Mouse (Mus musculus): ENCODE results near the gene Gm10722. TPM values are rescaled to one million over a fixed set of nuclear protein-coding genes. Genes with fewer than 3 reads are reported as not detected.
A peak's percentile ranks its signal among the peaks of the same experiment; 100 is the strongest.
"Not testable (repeated sequence)": the region's sequence is repeated elsewhere in the genome, so short reads cannot be mapped to it uniquely, and the experiment has no call there.

Gene Gm10722
- polyA plus RNA-seq, 1 experiment from 2014 or later = not detected

- H3K36me3 ChIP-seq (ENCODE audit: control insufficient read depth, insufficient read depth, low read length); H3K9ac ChIP-seq (ENCODE audit: low read length); ATAC-seq (ENCODE audit: low FRiP score, low TSS enrichment); H3K9me3 ChIP-seq (ENCODE audit: control insufficient read depth, low read length); DNase-seq (ENCODE audit: low spot score); H3K4me2 ChIP-seq (replicated peaks; ENCODE audit: low read depth); H3K4me3 ChIP-seq (ENCODE audit: low read depth, low read length); H3K4me1 ChIP-seq (replicated peaks; ENCODE audit: control insufficient read depth, insufficient read depth); H3K27me3 ChIP-seq (ENCODE audit: control insufficient read depth, insufficient read depth, low read length); H3K27ac ChIP-seq (replicated peaks): not testable (repeated sequence)
- 87% methylated on average over 2 of the region's 7 CpGs for WGBS
Observed at GRCm38 (mm10) chr9:3012054-3012621, 11.4 kb downstream of the Gm10722 start.

GRCm38 (mm10) chr9:3012733-3013279 is 12.1 kb downstream of the Gm10722 start, which contains the start of gene Gm10721:
Gene Gm10721, plus strand, starts transcription at chr9:3013140.
- H3K27me3 ChIP-seq (ENCODE audit: control insufficient read depth, insufficient read depth, low read length); H3K4me3 ChIP-seq (ENCODE audit: low read depth, low read length); H3K27ac ChIP-seq (replicated peaks); DNase-seq (ENCODE audit: low spot score); H3K4me1 ChIP-seq (replicated peaks; ENCODE audit: control insufficient read depth, insufficient read depth); H3K9ac ChIP-seq (ENCODE audit: low read length); H3K36me3 ChIP-seq (ENCODE audit: control insufficient read depth, insufficient read depth, low read length); H3K4me2 ChIP-seq (replicated peaks; ENCODE audit: low read depth); H3K9me3 ChIP-seq (ENCODE audit: control insufficient read depth, low read length): not testable (repeated sequence)
- WGBS = no CpG with 5 or more reads among the region's 11 CpGs
- ATAC-seq (ENCODE audit: low FRiP score, low TSS enrichment) = peak; percentile 66

- H3K36me3 ChIP-seq (ENCODE audit: control insufficient read depth, insufficient read depth, low read length); H3K27me3 ChIP-seq (ENCODE audit: control insufficient read depth, insufficient read depth, low read length); H3K9ac ChIP-seq (ENCODE audit: low read length); H3K4me2 ChIP-seq (replicated peaks; ENCODE audit: low read depth); H3K27ac ChIP-seq (replicated peaks); H3K4me1 ChIP-seq (replicated peaks; ENCODE audit: control insufficient read depth, insufficient read depth); H3K9me3 ChIP-seq (ENCODE audit: control insufficient read depth, low read length); ATAC-seq (ENCODE audit: low FRiP score, low TSS enrichment); DNase-seq (ENCODE audit: low spot score); H3K4me3 ChIP-seq (ENCODE audit: low read depth, low read length): not testable (repeated sequence)
- WGBS = 62% methylated on average over 4 of the region's 9 CpGs
Observed at GRCm38 (mm10) chr9:3015354-3015753, 14.6 kb downstream of the Gm10722 start, which contains the start of gene Gm10720. Gene Gm10720, plus strand, starts transcription at chr9:3015654.

GRCm38 (mm10) chr9:3015896-3016295 is 15.2 kb downstream of the Gm10722 start:
- not testable (repeated sequence) for DNase-seq (ENCODE audit: low spot score); H3K27ac ChIP-seq (replicated peaks); H3K9ac ChIP-seq (ENCODE audit: low read length); H3K9me3 ChIP-seq (ENCODE audit: control insufficient read depth, low read length); H3K4me1 ChIP-seq (replicated peaks; ENCODE audit: control insufficient read depth, insufficient read depth); H3K4me2 ChIP-seq (replicated peaks; ENCODE audit: low read depth); ATAC-seq (ENCODE audit: low FRiP score, low TSS enrichment); H3K27me3 ChIP-seq (ENCODE audit: control insufficient read depth, insufficient read depth, low read length); H3K4me3 ChIP-seq (ENCODE audit: low read depth, low read length); H3K36me3 ChIP-seq (ENCODE audit: control insufficient read depth, insufficient read depth, low read length)
- WGBS = 70% methylated on average over 4 of the region's 6 CpGs

- not testable (repeated sequence) for H3K27me3 ChIP-seq (ENCODE audit: control insufficient read depth, insufficient read depth, low read length); H3K9ac ChIP-seq (ENCODE audit: low read length); DNase-seq (ENCODE audit: low spot score); H3K4me1 ChIP-seq (replicated peaks; ENCODE audit: control insufficient read depth, insufficient read depth); H3K9me3 ChIP-seq (ENCODE audit: control insufficient read depth, low read length); H3K4me2 ChIP-seq (replicated peaks; ENCODE audit: low read depth); H3K36me3 ChIP-seq (ENCODE audit: control insufficient read depth, insufficient read depth, low read length); H3K27ac ChIP-seq (replicated peaks); ATAC-seq (ENCODE audit: low FRiP score, low TSS enrichment); H3K4me3 ChIP-seq (ENCODE audit: low read depth, low read length)
- 100% methylated on average over 1 of the region's 9 CpGs for WGBS
Observed at GRCm38 (mm10) chr9:3017108-3017507, 16.4 kb downstream of the Gm10722 start, which contains the start of gene Gm10719. Gene Gm10719, plus strand, starts transcription at chr9:3017408.

GRCm38 (mm10) chr9:3018944-3019343 is 18.2 kb downstream of the Gm10722 start:
- H3K4me3 ChIP-seq (ENCODE audit: low read depth, low read length); H3K9ac ChIP-seq (ENCODE audit: low read length); DNase-seq (ENCODE audit: low spot score); H3K27ac ChIP-seq (replicated peaks); H3K4me1 ChIP-seq (replicated peaks; ENCODE audit: control insufficient read depth, insufficient read depth); H3K4me2 ChIP-seq (replicated peaks; ENCODE audit: low read depth); H3K36me3 ChIP-seq (ENCODE audit: control insufficient read depth, insufficient read depth, low read length); ATAC-seq (ENCODE audit: low FRiP score, low TSS enrichment); H3K27me3 ChIP-seq (ENCODE audit: control insufficient read depth, insufficient read depth, low read length); H3K9me3 ChIP-seq (ENCODE audit: control insufficient read depth, low read length): not testable (repeated sequence)
- WGBS = 62% methylated on average over 9 of the region's 9 CpGs

GRCm38 (mm10) chr9:3019835-3020727 is 19.4 kb downstream of the Gm10722 start:
- DNase-seq (ENCODE audit: low spot score); H3K9ac ChIP-seq (ENCODE audit: low read length); H3K4me1 ChIP-seq (replicated peaks; ENCODE audit: control insufficient read depth, insufficient read depth); H3K36me3 ChIP-seq (ENCODE audit: control insufficient read depth, insufficient read depth, low read length); H3K27ac ChIP-seq (replicated peaks); H3K4me2 ChIP-seq (replicated peaks; ENCODE audit: low read depth); H3K27me3 ChIP-seq (ENCODE audit: control insufficient read depth, insufficient read depth, low read length); H3K4me3 ChIP-seq (ENCODE audit: low read depth, low read length); H3K9me3 ChIP-seq (ENCODE audit: control insufficient read depth, low read length): not testable (repeated sequence)
- 80% methylated on average over 11 of the region's 19 CpGs for WGBS
- 0 out of 2 replicates have a peak, but pooled peaks have one; percentile 54 for ATAC-seq (ENCODE audit: low FRiP score, low TSS enrichment)

- not testable (repeated sequence) for H3K27me3 ChIP-seq (ENCODE audit: control insufficient read depth, insufficient read depth, low read length); H3K9me3 ChIP-seq (ENCODE audit: control insufficient read depth, low read length); H3K4me1 ChIP-seq (replicated peaks; ENCODE audit: control insufficient read depth, insufficient read depth); H3K9ac ChIP-seq (ENCODE audit: low read length); H3K36me3 ChIP-seq (ENCODE audit: control insufficient read depth, insufficient read depth, low read length); H3K27ac ChIP-seq (replicated peaks); H3K4me2 ChIP-seq (replicated peaks; ENCODE audit: low read depth); DNase-seq (ENCODE audit: low spot score); H3K4me3 ChIP-seq (ENCODE audit: low read depth, low read length); ATAC-seq (ENCODE audit: low FRiP score, low TSS enrichment)
- WGBS = 73% methylated on average over 9 of the region's 13 CpGs
Observed at GRCm38 (mm10) chr9:3022316-3023008, 21.7 kb downstream of the Gm10722 start.

All from stomach, postnatal 0 days (tissue).